Mouse (Mus musculus) heart, postnatal 0 days (tissue): Measurements from ENCODE around the gene Gnl1. TPM values are rescaled to one million over a fixed set of nuclear protein-coding genes. Genes with fewer than 3 reads are reported as not detected.

Experiments
- ATAC-seq: fragments of 200-750 bp; cut with Nextera tagmentation; 2 replicates; pipeline ENCODE4 v1.8.0; 2017; ENCODE audit warnings: low read depth, moderate number of reproducible peaks, moderate library complexity; ENCODE audit not compliant: insufficient read depth
- DNase-seq: peaks from one replicate; pipeline ENCODE4 v3.0.0-alpha.2; 2016; ENCODE audit warnings: low spot score
- H3K27ac ChIP-seq: fragments of 300-500 bp; sonication (generic); 2 replicates; pipeline ENCODE4 v1.5.1; 2014; ENCODE audit warnings: low read depth, mild to moderate bottlenecking
- H3K27me3 ChIP-seq: fragments of 300-500 bp; sonication (generic); 2 replicates; pipeline ENCODE4 v1.6.1; 2014; ENCODE audit warnings: low read length, mixed read lengths; ENCODE audit not compliant: control insufficient read depth, insufficient read depth
- H3K36me3 ChIP-seq: fragments of 300-500 bp; sonication (generic); replicated peaks from 2 replicates; pipeline ENCODE4 v1.6.1; 2014; ENCODE audit warnings: low read length, mixed read lengths; ENCODE audit not compliant: control insufficient read depth, insufficient read depth
- H3K4me1 ChIP-seq: fragments of 300-500 bp; sonication (generic); 2 replicates; pipeline ENCODE4 v1.6.1; 2014; ENCODE audit warnings: antibody characterized with exemption; ENCODE audit not compliant: control insufficient read depth, insufficient read depth
- H3K4me2 ChIP-seq: fragments of 300-500 bp; sonication (generic); 2 replicates; pipeline ENCODE4 v1.6.1; 2014; ENCODE audit warnings: low read depth, mild to moderate bottlenecking, low read length, moderate library complexity
- H3K4me3 ChIP-seq: fragments of 300-500 bp; sonication (generic); 2 replicates; pipeline ENCODE4 v1.5.1; 2014; ENCODE audit warnings: low read depth, low read length
- H3K9ac ChIP-seq: fragments of 300-500 bp; sonication (generic); replicated peaks from 2 replicates; pipeline ENCODE4 v1.6.1; 2014; ENCODE audit warnings: low read depth, low read length, mixed read lengths
- H3K9me3 ChIP-seq: fragments of 300-500 bp; sonication (generic); replicated peaks from 2 replicates; pipeline ENCODE4 v1.6.1; 2016; ENCODE audit warnings: low read length; ENCODE audit not compliant: control insufficient read depth
- CTCF ChIP-seq: IDR thresholded peaks from 2 replicates; pipeline ENCODE4 v1.5.1; 2016; ENCODE audit warnings: antibody characterized with exemption, control low read depth, low read depth
- EP300 ChIP-seq: IDR thresholded peaks from 2 replicates; pipeline ENCODE4 v1.6.1; 2016; ENCODE audit warnings: antibody characterized with exemption, low read depth
- WGBS: fragments of 180-500 bp; shearing (Covaris S2); extraction: QIAGEN DNeasy Blood & Tissue Kit; methylation state at CpG from one replicate; pipeline ENCODE4 v1.1.7; 2014; 5-methylcytosine and 5-hydroxymethylcytosine counted together
- polyA plus RNA-seq: library from polyadenylated mRNA; unstranded; fragments of >200 nt; fragmentation: Nextera tagmentation; extraction: Ambion mirVana; gene quantifications from 2 replicates; pipeline ENCODE4 v1.2.1, GENCODE M21; 2015
- total RNA-seq: library from RNA; depleted of rRNA; stranded (reverse); fragments of >200 nt; gene quantifications from 2 replicates; pipeline ENCODE4 v1.2.3, GENCODE M21; 2014; ENCODE audit warnings: low replicate concordance

Gene Gnl1
- total and polyA plus RNA-seq, 2 experiments from 2014 or later = 27.2 to 30.0 TPM

DNA sequence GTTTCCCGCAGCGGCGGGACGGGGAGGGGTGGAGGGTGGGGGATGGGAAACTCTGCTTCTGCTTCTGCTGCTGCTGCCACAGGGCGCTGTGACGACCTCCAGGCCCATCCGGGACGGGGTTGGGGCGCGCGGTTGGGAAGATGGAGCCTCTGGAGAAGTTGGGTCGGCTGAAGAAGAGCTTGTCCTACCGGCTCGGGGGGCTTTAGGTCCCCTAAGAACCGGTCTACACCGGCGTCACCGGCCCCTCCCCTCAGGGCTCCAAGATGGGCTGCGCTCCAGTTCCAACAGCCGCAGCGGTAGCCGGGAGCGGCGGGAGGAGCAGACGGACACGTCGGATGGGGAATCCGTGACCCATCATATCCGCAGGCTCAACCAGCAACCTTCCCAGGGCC, 708 bp downstream of the Gnl1 start:
- Histone ChIP-seq H3K9ac (peak overlapping the region; percentile 73), H3K36me3 (peaks cover 37% of the 10 kb centered on the region), H3K4me1 (0 out of 2 replicates have a peak, but pooled peaks cover 7% of the 10 kb centered on the region), H3K4me3 (peak overlapping the region; percentile 87), H3K4me2 (peak overlapping the region; percentile 87), H3K27me3 (no peaks in the 10 kb centered on the region), H3K27ac (peak overlapping the region; percentile 89), H3K9me3 (no peaks in the 10 kb centered on the region)
- ATAC-seq = peak; percentile 18
- peak; percentile 24 for DNase-seq
- under 1% methylated on average over 28 of the region's 29 CpGs for WGBS
- TF ChIP-seq EP300 (no peak), CTCF (no peak)

DNA sequence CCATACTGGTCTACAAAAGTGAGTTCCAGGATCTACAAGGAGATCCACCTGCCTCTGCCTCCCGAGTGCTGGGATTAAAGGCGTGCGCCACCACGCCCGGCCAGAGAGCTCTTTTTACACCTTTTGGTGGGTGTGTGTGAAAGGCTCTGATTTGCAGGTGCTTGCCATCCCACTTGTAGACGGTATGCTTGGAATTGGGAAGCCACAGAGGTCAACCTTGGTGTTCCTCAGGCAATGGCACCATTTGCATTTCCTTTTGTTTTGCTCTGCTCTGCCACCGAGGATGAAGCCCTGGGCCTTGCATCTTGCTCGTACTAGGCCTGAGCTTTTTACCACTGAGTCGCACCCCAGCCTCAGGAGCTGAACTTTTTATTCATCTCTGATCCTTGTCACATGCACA, 2.1 kb downstream of the Gnl1 start:
- no peak overlapping the region for H3K4me2 ChIP-seq
- no peak overlapping the region for H3K27ac ChIP-seq
- peaks cover 37% of the 10 kb centered on the region for H3K36me3 ChIP-seq
- H3K4me3 ChIP-seq = no peak overlapping the region
- ATAC-seq (no peak), DNase-seq (no peak)
- H3K4me1 ChIP-seq = 0 out of 2 replicates have a peak, but pooled peaks cover 7% of the 10 kb centered on the region
- 89% methylated on average over 9 of the region's 9 CpGs for WGBS
- H3K27me3 ChIP-seq = no peaks in the 10 kb centered on the region
- no peak for TF ChIP-seq CTCF
- no peak for TF ChIP-seq EP300
- H3K9me3 ChIP-seq = no peaks in the 10 kb centered on the region
- H3K9ac ChIP-seq = no peak overlapping the region

DNA sequence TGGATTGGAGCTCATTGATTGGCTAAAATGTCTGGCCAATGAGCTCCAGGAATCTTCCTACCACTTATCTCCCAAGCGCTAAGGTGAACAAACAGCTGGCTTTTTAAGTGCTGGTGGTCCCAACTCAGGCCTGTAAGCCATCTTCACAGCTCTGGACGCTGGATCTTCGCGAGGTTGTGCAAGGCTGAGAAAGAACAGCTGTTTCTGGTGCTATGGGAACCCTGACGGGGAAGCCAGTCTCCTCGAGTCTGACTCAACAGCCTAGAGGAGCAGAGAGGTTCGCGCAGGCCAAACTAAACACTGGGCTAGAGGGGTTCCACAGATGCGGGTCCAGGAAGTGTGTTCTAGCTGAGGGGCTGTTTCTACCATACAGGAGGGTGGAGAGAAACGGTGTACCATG, 12.1 kb downstream of the Gnl1 start:
- no peak overlapping the region for H3K27ac ChIP-seq
- ATAC-seq = no peak
- DNase-seq = no peak
- H3K4me2 ChIP-seq = no peak overlapping the region
- peaks cover 6% of the 10 kb centered on the region; the same call in 1 of the 2 replicates for H3K4me1 ChIP-seq
- peaks cover 24% of the 10 kb centered on the region for H3K36me3 ChIP-seq
- H3K4me3 ChIP-seq = no peak overlapping the region
- 34% methylated on average over 10 of the region's 10 CpGs for WGBS
- no peaks in the 10 kb centered on the region for H3K9me3 ChIP-seq
- no peaks in the 10 kb centered on the region for H3K27me3 ChIP-seq
- no peak overlapping the region for H3K9ac ChIP-seq
- no peak for TF ChIP-seq EP300
- TF ChIP-seq CTCF = no peak

DNA sequence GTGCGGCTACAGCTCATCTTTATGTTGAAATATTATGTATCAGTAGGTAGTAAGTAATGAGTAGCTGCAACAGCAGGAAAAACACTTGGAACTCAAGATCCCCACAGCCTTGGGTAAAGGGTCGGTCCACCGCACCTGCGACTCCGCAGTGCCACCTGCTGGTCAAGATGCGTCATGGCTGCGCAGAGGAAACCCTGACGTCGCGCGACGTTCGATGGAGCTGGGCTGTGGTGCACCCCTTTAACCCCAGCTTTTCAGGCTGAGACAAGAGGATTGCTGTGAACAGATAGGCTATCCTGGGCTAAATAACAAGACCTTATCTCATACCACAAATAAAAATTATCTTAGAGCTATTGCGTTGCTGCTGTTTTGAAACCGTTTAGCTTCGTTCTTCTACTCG, 14.0 kb downstream of the Gnl1 start:
- TF ChIP-seq EP300 (no peak), CTCF (peak; percentile 99)
- Histone ChIP-seq H3K9ac (no peak overlapping the region), H3K4me3 (peak overlapping the region; percentile 64), H3K27ac (no peak overlapping the region), H3K4me2 (peak overlapping the region; percentile 76), H3K9me3 (no peaks in the 10 kb centered on the region), H3K4me1 (peaks cover 12% of the 10 kb centered on the region), H3K36me3 (peaks cover 7% of the 10 kb centered on the region), H3K27me3 (no peaks in the 10 kb centered on the region)
- 6% methylated on average over 17 of the region's 17 CpGs for WGBS
- DNase-seq (peak; percentile 84), ATAC-seq (peak; percentile 74)

DNA sequence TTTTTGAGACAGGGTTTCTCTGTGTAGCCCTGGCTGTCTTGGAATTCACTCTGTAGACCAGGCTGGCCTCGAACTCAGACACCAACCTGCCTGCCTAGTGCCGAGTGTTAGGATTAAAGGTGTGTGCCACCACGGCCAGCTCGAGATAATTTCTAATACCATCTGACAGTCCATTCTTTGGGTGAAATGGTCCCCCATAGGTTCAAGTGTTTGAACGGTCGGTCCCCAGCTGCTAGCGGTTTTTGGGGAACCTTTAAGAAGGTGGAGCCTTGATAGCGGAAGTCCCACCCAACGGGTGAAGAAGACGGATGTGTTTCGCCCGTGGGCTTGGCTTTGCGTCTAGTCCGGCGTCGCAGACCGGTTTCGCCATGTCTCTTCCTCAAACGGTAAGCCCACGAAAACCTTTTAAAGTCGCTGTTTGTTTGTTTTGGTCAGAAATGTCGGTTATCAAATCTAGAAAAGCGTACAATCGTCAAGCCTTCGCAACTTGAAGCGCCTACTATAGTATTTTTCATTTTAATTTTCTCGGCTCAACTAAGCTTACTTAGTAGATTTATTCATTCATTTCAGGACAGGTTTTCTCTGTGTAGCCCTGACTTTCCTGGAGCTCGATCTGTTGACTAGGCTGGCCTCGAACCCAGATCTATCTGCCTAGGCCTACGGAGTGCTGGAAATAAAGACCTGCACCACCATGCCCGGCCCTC, 14.7 kb downstream of the Gnl1 start:
- H3K4me2 ChIP-seq = peak overlapping the region; percentile 76
- ATAC-seq (peak; percentile 60), DNase-seq (peak; percentile 75)
- peak overlapping the region; percentile 62 for H3K9ac ChIP-seq
- WGBS = 2% methylated on average over 31 of the region's 31 CpGs
- H3K36me3 ChIP-seq = 0 out of 2 replicates have a peak, but pooled peaks cover under 1% of the 10 kb centered on the region
- H3K27ac ChIP-seq = peak overlapping the region; percentile 73
- H3K4me1 ChIP-seq = peaks cover 12% of the 10 kb centered on the region
- H3K27me3 ChIP-seq = no peaks in the 10 kb centered on the region
- no peaks in the 10 kb centered on the region for H3K9me3 ChIP-seq
- H3K4me3 ChIP-seq = peak overlapping the region; percentile 64
- TF ChIP-seq EP300 (no peak), CTCF (no peak)

DNA sequence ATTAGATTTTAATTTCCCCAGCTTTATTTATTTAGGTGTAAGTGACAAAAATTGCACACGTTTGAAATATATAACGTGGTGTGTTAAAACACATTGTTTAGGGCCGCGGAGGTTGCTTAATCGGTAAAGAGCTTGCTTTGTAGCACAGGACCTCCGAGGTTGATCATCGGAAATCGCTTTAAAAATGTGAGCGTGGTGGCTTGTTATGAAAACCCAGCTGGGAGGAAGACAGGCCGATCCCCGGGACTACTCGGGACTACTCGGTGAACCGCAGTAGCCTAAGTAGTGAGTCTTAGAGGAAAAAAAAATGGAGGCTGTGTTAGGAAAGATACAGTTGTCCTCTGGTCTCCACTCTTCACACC, 15.2 kb downstream of the Gnl1 start:
- Histone ChIP-seq H3K4me1 (peaks cover 12% of the 10 kb centered on the region), H3K4me2 (peak overlapping the region; percentile 76), H3K27ac (peak overlapping the region; percentile 73), H3K27me3 (no peaks in the 10 kb centered on the region), H3K36me3 (no peaks in the 10 kb centered on the region), H3K9me3 (no peaks in the 10 kb centered on the region), H3K4me3 (peak overlapping the region; percentile 64), H3K9ac (peak overlapping the region; percentile 62)
- WGBS = 6% methylated on average over 14 of the region's 14 CpGs
- ATAC-seq (no peak), DNase-seq (no peak)
- TF ChIP-seq EP300 (no peak), CTCF (no peak)
